1 mouse cellular context compared by ENCODE assay signal in the genomic region with DNA sequence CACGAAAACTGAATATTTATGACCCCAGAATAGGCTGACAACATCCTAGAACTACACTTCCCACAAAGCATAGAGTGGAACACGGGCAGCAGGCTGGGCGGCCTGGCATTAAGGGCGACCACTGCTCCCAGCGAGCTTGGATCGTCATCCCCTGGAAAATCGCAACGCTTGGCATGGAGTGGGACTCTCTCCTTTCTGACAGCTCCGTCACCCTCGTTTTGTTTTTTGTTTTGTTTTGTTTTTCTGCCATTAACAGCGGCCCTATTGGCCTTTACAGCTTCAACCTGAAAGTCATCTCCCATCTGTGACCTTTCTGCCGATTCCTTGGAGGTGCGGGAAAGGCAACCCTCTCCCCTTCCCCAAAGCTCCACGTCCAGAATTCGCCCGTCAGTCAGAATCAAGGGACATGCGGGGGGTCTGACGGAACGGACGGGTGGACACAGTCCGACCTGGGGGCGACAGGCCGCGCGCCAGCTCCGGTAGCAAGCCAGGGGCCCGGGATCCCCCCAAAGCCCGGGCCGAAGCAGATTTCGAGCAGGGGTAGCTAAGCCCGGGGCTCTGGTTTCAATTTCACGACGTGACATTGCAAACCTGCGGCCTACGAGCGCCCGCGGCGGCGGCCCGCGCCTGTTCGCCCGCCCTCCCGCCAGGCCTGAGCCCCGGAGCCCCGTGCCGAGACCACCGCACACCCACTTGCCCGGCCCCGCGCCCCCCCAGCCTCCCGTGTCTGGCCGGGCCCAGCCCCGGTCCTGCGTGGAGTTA.
A peak's percentile ranks its signal among the peaks of the same experiment; 100 is the strongest.
TF ChIP-seq lines count a peak whose summit lies in the region.

No protein-coding gene starts in this region.

TF ChIP-seq in CH12.LX, 34 proteins besides CTCF, POLR2A, EP300 and RAD21 (continued from another document):
- TF ChIP-seq CHD1 (IDR thresholded peaks at IDR 0.05; ENCODE audit: low read depth, low read length) = 0 out of 2 replicates have a peak, but pooled peaks have one; percentile 16
- no peak for TF ChIP-seq MAZ (IDR thresholded peaks at IDR 0.05; ENCODE audit: low read depth, low read length)
- no peak for TF ChIP-seq ZC3H11A (IDR thresholded peaks at IDR 0.05; ENCODE audit: low read depth, low read length)
- TF ChIP-seq JUN (IDR thresholded peaks at IDR 0.05; ENCODE audit: insufficient read depth, low read depth, low read length) = no peak
- peak; percentile 18; the same call in 1 of the 2 replicates for TF ChIP-seq SIN3A (IDR thresholded peaks at IDR 0.05; ENCODE audit: low read length)
- TF ChIP-seq CHD2 (IDR thresholded peaks at IDR 0.05; ENCODE audit: low read length) = no peak
- no peak for TF ChIP-seq PAX5 (IDR thresholded peaks at IDR 0.05; ENCODE audit: low read length)
- TF ChIP-seq MXI1 (IDR thresholded peaks at IDR 0.05; ENCODE audit: low read depth, low read length) = no peak; the same call in 1 of the 2 replicates
- 0 out of 2 replicates have a peak, but pooled peaks have one; percentile 31 for TF ChIP-seq TCF12 (IDR thresholded peaks at IDR 0.05; ENCODE audit: low read depth, low read length)
- no peak for TF ChIP-seq ZMIZ1 (IDR thresholded peaks at IDR 0.05; ENCODE audit: low read depth, low read length)
- no peak for TF ChIP-seq KAT2A (IDR thresholded peaks at IDR 0.05; ENCODE audit: insufficient replicate concordance, low read length)
- no peak for TF ChIP-seq MAFK (IDR thresholded peaks at IDR 0.05; ENCODE audit: insufficient replicate concordance, low read length)
- TF ChIP-seq UBTF (IDR thresholded peaks at IDR 0.05; ENCODE audit: low read depth, low read length) = 0 out of 2 replicates have a peak, but pooled peaks have one; percentile 27
- TF ChIP-seq POLR2AphosphoS2 (IDR thresholded peaks at IDR 0.05; ENCODE audit: low read depth, low read length) = no peak
- TF ChIP-seq E2F4 (IDR thresholded peaks at IDR 0.05; ENCODE audit: insufficient replicate concordance, low read depth, low read length) = no peak
- no peak for TF ChIP-seq NRF1 (IDR thresholded peaks at IDR 0.05; ENCODE audit: low read depth, low read length)
- no peak for TF ChIP-seq MAX (IDR thresholded peaks at IDR 0.05; ENCODE audit: low read length)
- no peak for TF ChIP-seq MYC (IDR thresholded peaks at IDR 0.05; ENCODE audit: low read depth, low read length)
